Mouse (Mus musculus) midbrain, embryonic 13.5 days (tissue): ENCODE results near the gene Olfr617. TPM values are rescaled to one million over a fixed set of nuclear protein-coding genes. Genes with fewer than 3 reads are reported as not detected.
"Not testable (repeated sequence)": the region's sequence is repeated elsewhere in the genome, so short reads cannot be mapped to it uniquely, and the experiment has no call there.

Experiments
- ATAC-seq: fragments of 200-750 bp; cut with Nextera tagmentation; 2 replicates; pipeline ENCODE4 v1.8.0; 2017; ENCODE audit warnings: mild to moderate bottlenecking, moderate TSS enrichment, moderate library complexity
- H3K27ac ChIP-seq: fragments of 300-500 bp; sonication (generic); 2 replicates; pipeline ENCODE4 v1.5.1; 2015; ENCODE audit warnings: inconsistent platforms, mild to moderate bottlenecking, moderate library complexity
- H3K27me3 ChIP-seq: fragments of 300-500 bp; sonication (generic); 2 replicates; pipeline ENCODE4 v1.6.1; 2015; ENCODE audit warnings: mild to moderate bottlenecking, inconsistent platforms
- H3K36me3 ChIP-seq: fragments of 300-500 bp; sonication (generic); 2 replicates; pipeline ENCODE4 v1.6.1; 2015; ENCODE audit warnings: mild to moderate bottlenecking, inconsistent platforms
- H3K4me1 ChIP-seq: fragments of 300-500 bp; sonication (generic); replicated peaks from 2 replicates; pipeline ENCODE4 v1.6.1; 2015; ENCODE audit warnings: inconsistent platforms
- H3K4me2 ChIP-seq: fragments of 300-500 bp; sonication (generic); replicated peaks from 2 replicates; pipeline ENCODE4 v1.6.1; 2015; ENCODE audit warnings: moderate library complexity, mild to moderate bottlenecking, inconsistent platforms
- H3K4me3 ChIP-seq: fragments of 300-500 bp; sonication (generic); replicated peaks from 2 replicates; pipeline ENCODE4 v1.5.1; 2015; ENCODE audit warnings: mild to moderate bottlenecking, inconsistent platforms
- H3K9ac ChIP-seq: fragments of 300-500 bp; sonication (generic); replicated peaks from 2 replicates; pipeline ENCODE4 v1.6.1; 2015; ENCODE audit warnings: mild to moderate bottlenecking, inconsistent platforms
- H3K9me3 ChIP-seq: fragments of 300-500 bp; sonication (generic); 2 replicates; pipeline ENCODE4 v1.6.1; 2016; ENCODE audit warnings: mild to moderate bottlenecking, inconsistent platforms
- WGBS: fragments of 180-500 bp; shearing (Covaris S2); methylation state at CpG from one replicate; pipeline ENCODE4 v1.1.7; 2015; 5-methylcytosine and 5-hydroxymethylcytosine counted together
- microRNA-seq: library from miRNA; unstranded; fragments of <30 nt; microRNA quantifications from one replicate; pipeline ENCODE4, GENCODE M21; 2016
- polyA plus RNA-seq: library from polyadenylated mRNA; unstranded; fragments of >200 nt; fragmentation: Nextera tagmentation; extraction: Ambion mirVana; gene quantifications from 2 replicates; pipeline ENCODE4 v1.2.1, GENCODE M21; 2015

Gene Olfr617
- not detected in 2 replicates for polyA plus RNA-seq

DNA sequence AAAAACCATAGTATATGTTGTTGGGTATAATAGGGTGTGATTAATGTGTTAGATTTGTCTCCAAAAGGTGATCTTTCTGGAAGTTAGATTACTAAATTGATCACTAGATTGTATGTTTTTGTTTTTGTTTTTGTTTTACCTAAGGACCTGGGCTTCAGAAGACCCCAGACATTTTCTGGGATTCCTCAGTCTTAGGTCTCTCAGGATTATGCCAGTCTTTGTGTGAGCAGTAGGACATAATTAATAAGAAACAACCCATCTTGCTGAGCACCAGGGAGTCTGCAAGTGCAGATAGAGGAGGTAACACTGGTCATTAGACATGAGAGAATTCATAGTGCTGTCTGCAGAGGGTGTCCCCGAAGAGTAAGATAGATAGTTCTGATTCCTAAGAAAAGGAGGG is at the start of gene Olfr617:
Gene Olfr617 (plus strand): TSS at position 301 of the 400 bp plus-strand sequence.
- Histone ChIP-seq H3K4me1 (no peaks in the 10 kb centered on the region), H3K4me3 (no peak within 1 kb of the TSS), H3K27me3 (no peaks in the 10 kb centered on the region), H3K9ac (no peak within 1 kb of the TSS), H3K9me3 (no peaks in the 10 kb centered on the region), H3K36me3 (no peaks in the 10 kb centered on the region), H3K27ac (no peak within 1 kb of the TSS), H3K4me2 (no peak within 1 kb of the TSS)
- no peak for ATAC-seq
- WGBS = 84% methylated on average over 1 of the region's 1 CpGs

DNA sequence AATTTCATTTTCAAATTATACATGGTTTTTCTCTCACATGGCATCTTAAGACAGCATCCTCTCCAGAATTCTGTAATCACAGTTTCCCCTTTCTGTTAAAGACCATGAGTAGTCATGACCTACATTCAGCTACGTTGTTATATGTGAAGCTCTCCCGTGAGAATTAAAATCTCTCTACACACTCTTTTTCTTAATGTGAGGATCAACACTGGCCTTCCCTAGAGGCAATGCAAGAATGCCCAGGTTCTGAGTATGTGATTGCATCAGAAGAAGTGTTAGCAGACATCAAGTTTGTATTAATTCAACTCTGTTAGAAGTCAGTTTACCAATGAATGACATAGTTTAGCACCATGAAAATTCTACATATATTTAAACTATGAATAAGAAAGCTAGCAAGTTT is 30.2 kb upstream of the Olfr617 start, which contains the start of gene Olfr612:
Gene Olfr612 (minus strand): TSS at position 101 of the 400 bp plus-strand sequence.
- not testable (repeated sequence) for H3K4me2 ChIP-seq, H3K36me3 ChIP-seq, H3K4me1 ChIP-seq, H3K27me3 ChIP-seq, ATAC-seq, H3K9me3 ChIP-seq, H3K9ac ChIP-seq, H3K27ac ChIP-seq, H3K4me3 ChIP-seq
- 85% methylated on average over 2 of the region's 2 CpGs for WGBS

DNA sequence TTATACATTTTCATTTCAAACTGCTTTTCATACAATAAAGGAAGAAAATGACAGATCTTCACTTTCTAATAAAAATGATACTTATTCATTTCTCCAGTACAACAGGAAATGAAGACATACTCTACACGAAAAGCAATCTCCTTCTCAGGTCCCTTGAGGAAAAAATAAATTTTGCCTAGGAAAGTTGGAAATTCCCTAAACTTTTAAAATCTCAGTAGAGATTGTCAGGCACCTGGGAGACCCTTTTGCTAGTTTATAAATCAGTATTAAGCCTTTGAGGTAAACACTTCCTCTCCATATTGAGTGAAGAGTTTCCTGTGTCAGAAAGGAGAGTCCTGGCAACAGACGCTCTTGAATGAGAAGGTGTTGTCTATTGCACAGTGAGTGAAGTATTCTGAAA is 25.1 kb upstream of the Olfr617 start, which contains the start of gene Olfr613:
Gene Olfr613 (plus strand): TSS at position 301 of the 400 bp plus-strand sequence.
- Histone ChIP-seq H3K4me2 (no peak within 1 kb of the TSS), H3K36me3 (no peaks in the 10 kb centered on the region), H3K27me3 (no peaks in the 10 kb centered on the region), H3K4me3 (no peak within 1 kb of the TSS), H3K9ac (no peak within 1 kb of the TSS), H3K27ac (no peak within 1 kb of the TSS), H3K9me3 (no peaks in the 10 kb centered on the region), H3K4me1 (no peaks in the 10 kb centered on the region)
- WGBS = 94% methylated on average over 2 of the region's 2 CpGs
- no peak for ATAC-seq

DNA sequence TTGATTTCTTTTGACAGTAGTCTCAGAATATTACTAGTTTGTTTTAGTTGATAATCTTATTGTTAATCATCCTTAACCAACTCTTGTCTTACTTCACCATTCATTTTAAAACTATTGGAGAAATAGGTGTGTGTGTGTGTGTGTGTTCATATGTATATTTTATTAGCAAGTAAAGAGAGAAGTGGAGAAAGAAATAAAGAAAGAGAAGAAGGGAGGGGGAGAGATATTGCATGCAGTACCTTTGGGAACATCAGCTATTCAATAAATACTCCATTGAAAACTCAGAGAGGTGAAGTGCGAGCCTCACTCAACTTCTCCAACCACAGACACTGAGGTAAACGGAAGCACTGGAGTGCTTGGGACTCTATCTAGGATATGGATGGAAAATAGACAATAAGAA is 17.1 kb upstream of the Olfr617 start, which contains the start of gene Olfr615:
Gene Olfr615 (plus strand): TSS at position 301 of the 400 bp plus-strand sequence.
- no peak within 1 kb of the TSS for H3K27ac ChIP-seq
- H3K9ac ChIP-seq = no peak within 1 kb of the TSS
- H3K4me1 ChIP-seq = no peaks in the 10 kb centered on the region
- no peak within 1 kb of the TSS for H3K4me2 ChIP-seq
- H3K9me3 ChIP-seq = no peaks in the 10 kb centered on the region
- ATAC-seq = no peak
- no peak within 1 kb of the TSS for H3K4me3 ChIP-seq
- 89% methylated on average over 2 of the region's 2 CpGs for WGBS
- no peaks in the 10 kb centered on the region for H3K36me3 ChIP-seq
- no peaks in the 10 kb centered on the region for H3K27me3 ChIP-seq

DNA sequence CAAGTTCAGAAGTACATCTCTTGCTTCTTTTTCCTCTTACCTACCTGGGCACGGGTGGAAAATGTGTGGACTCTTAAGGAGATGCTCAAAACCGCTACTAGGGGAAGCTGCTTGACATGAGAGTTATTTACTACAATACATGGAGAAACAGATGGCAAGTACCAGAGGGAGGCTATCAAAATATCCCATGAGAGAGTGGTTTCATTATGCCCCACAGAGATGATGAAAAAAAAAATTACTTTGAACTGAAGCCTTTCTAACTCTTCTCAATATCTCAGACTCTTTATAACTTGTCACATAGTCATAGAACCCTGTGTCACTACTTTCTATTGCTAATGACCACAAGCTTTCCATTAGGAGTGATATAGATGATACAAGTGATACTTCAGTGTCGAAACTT is 3.8 kb upstream of the Olfr617 start, which contains the start of gene Olfr616:
Gene Olfr616 (minus strand): TSS at position 101 of the 400 bp plus-strand sequence.
- Histone ChIP-seq H3K4me2 (no peak within 1 kb of the TSS), H3K4me3 (no peak within 1 kb of the TSS), H3K27ac (no peak within 1 kb of the TSS), H3K36me3 (no peaks in the 10 kb centered on the region), H3K9me3 (no peaks in the 10 kb centered on the region), H3K27me3 (no peaks in the 10 kb centered on the region), H3K9ac (no peak within 1 kb of the TSS), H3K4me1 (no peaks in the 10 kb centered on the region)
- 86% methylated on average over 3 of the region's 3 CpGs for WGBS
- no peak for ATAC-seq

DNA sequence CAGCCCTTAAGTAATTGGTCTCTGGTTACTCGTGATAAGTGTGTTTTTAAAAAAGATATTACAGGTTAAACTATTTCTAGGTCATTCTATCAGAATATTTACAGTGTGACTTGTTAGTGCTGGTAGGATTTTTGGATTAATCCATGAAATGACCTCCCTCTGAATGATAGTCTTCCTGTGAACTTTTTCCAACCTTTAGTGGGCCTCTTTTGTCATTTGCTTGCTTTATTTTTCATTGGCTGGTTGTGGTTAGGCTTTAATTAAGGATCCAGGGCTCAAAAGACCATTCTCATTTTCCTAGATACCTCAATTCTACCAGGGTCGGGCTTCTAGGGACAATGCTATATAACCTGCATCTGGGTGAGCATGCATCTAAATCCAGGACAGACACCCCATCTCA is 16.9 kb downstream of the Olfr617 start, which contains the start of gene Olfr618:
Gene Olfr618 (plus strand): TSS at position 301 of the 400 bp plus-strand sequence.
- H3K9ac ChIP-seq = no peak within 1 kb of the TSS
- H3K4me2 ChIP-seq = no peak within 1 kb of the TSS
- no peaks in the 10 kb centered on the region for H3K4me1 ChIP-seq
- no peak within 1 kb of the TSS for H3K27ac ChIP-seq
- H3K9me3 ChIP-seq = no peaks in the 10 kb centered on the region
- H3K4me3 ChIP-seq = no peak within 1 kb of the TSS
- H3K27me3 ChIP-seq = no peaks in the 10 kb centered on the region
- 59% methylated on average over 2 of the region's 2 CpGs for WGBS
- no peak for ATAC-seq
- H3K36me3 ChIP-seq = no peaks in the 10 kb centered on the region

DNA sequence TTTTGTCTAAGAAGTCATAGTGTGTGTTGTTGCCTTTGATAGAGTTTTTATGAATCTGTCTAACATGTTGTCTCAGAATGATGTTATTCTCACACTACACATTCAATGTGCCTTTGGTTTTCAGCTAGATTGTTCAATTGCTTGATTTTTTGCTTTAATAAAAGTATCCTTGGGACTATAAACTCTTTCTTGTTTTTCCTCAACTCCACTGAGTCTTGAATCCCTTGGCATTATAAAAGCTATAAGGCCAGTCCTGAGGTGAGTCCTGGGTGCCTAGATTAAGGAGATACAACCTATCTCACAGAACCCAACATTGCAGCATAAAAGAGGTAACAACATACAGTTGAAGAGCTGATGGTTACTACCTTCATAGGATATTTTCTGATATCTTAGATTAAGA is 27.4 kb downstream of the Olfr617 start, which contains the start of gene Olfr619:
Gene Olfr619 (plus strand): TSS at position 301 of the 400 bp plus-strand sequence.
- Histone ChIP-seq H3K9ac (no peak within 1 kb of the TSS), H3K36me3 (no peaks in the 10 kb centered on the region), H3K9me3 (no peaks in the 10 kb centered on the region), H3K27ac (no peak within 1 kb of the TSS), H3K4me3 (no peak within 1 kb of the TSS), H3K4me1 (no peaks in the 10 kb centered on the region), H3K4me2 (no peak within 1 kb of the TSS), H3K27me3 (no peaks in the 10 kb centered on the region)
- no peak for ATAC-seq

DNA sequence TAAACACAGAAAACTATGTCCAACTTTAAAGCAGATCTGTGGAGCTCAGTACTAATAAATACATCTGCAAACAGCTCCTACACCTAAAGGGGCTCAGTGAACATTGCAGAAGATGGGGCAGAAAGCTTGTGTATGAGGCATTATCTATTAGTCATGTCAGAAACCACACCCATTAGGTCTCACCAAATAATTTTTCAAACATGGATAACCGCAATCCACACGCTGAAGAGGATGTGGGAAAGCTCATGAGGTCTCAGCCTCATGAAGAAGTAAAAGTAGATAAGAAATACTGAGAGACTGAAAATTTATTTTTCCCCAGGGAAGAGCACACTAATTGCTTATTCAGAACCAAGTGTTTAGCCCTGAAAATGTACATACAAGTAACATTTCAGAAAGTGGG is 34.6 kb downstream of the Olfr617 start:
- 86% methylated on average over 2 of the region's 2 CpGs for WGBS
- no peaks in the 10 kb centered on the region for H3K27me3 ChIP-seq
- no peak overlapping the region for H3K27ac ChIP-seq
- H3K4me1 ChIP-seq = no peaks in the 10 kb centered on the region
- no peak for ATAC-seq
- no peak overlapping the region for H3K9ac ChIP-seq
- no peaks in the 10 kb centered on the region for H3K36me3 ChIP-seq
- no peak overlapping the region for H3K4me2 ChIP-seq
- H3K9me3 ChIP-seq = no peaks in the 10 kb centered on the region
- H3K4me3 ChIP-seq = no peak overlapping the region

DNA sequence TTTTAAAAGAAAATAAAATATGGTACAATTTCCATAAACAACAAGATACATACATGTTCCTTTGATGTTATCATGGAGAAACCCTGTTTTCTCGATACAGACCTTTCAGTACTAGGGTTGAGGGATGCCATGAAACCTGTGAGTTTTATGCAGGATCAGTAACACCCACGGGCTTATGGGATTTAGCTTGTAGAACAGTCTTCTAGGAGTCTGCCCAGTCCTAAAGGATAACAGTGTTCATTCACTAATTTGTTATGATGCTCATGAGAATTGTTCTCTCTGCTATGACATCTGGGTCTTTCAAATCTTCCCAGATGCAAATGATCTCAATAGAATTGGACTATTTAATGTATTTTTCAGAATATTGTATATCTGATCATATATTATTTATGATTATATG is 39.6 kb downstream of the Olfr617 start, which contains the start of gene Olfr620:
Gene Olfr620 (minus strand): TSS at position 101 of the 400 bp plus-strand sequence.
- no peaks in the 10 kb centered on the region for H3K36me3 ChIP-seq
- ATAC-seq = no peak

More for the DNA sequence above, 39.6 kb downstream of the Olfr617 start, which contains the start of gene Olfr620:
- no peaks in the 10 kb centered on the region for H3K27me3 ChIP-seq
- WGBS = 78% methylated on average over 2 of the region's 2 CpGs
- no peaks in the 10 kb centered on the region for H3K9me3 ChIP-seq
- H3K9ac ChIP-seq = no peak within 1 kb of the TSS
- H3K4me1 ChIP-seq = no peaks in the 10 kb centered on the region
- no peak within 1 kb of the TSS for H3K4me3 ChIP-seq
- no peak within 1 kb of the TSS for H3K27ac ChIP-seq
- no peak within 1 kb of the TSS for H3K4me2 ChIP-seq

Small RNA genes within 50 kb of the gene (microRNA-seq; reads per million reads assigned to microRNA genes)
- gene Gm26506 = not detected

Other genes with a start within 250 kb of the Olfr617 start
- gene Olfr598, start 249.5 kb upstream of the Olfr617 start, polyA plus RNA-seq = not detected in 2 replicates
- gene Olfr599, start 237.1 kb upstream of the Olfr617 start, polyA plus RNA-seq = not detected in 2 replicates
- not detected in 2 replicates for gene Olfr600, start 223.4 kb upstream of the Olfr617 start, polyA plus RNA-seq
- not detected in 2 replicates for gene Olfr601, start 210.4 kb upstream of the Olfr617 start, polyA plus RNA-seq
- gene Olfr603, start 186.9 kb upstream of the Olfr617 start, polyA plus RNA-seq = not detected in 2 replicates
- gene Usp17lc, start 158.0 kb upstream of the Olfr617 start, polyA plus RNA-seq = not detected in 2 replicates
- not detected in 2 replicates for gene Olfr605, start 127.6 kb upstream of the Olfr617 start, polyA plus RNA-seq
- not detected in 2 replicates for gene Olfr606, start 124.0 kb upstream of the Olfr617 start, polyA plus RNA-seq
- gene Olfr607, start 108.9 kb upstream of the Olfr617 start, polyA plus RNA-seq = not detected in 2 replicates
- gene Olfr608, start 103.2 kb upstream of the Olfr617 start, polyA plus RNA-seq = not detected in 2 replicates
- not detected in 2 replicates for gene Olfr609, start 75.0 kb upstream of the Olfr617 start, polyA plus RNA-seq
- gene Olfr610, start 60.9 kb upstream of the Olfr617 start, polyA plus RNA-seq = not detected in 2 replicates
- gene Olfr611, start 52.2 kb upstream of the Olfr617 start, polyA plus RNA-seq = not detected in 2 replicates
- not detected in 2 replicates for gene Olfr612, start 30.3 kb upstream of the Olfr617 start, polyA plus RNA-seq
- gene Olfr613, start 25.0 kb upstream of the Olfr617 start, polyA plus RNA-seq = not detected in 2 replicates
- not detected in 2 replicates for gene Olfr615, start 17.0 kb upstream of the Olfr617 start, polyA plus RNA-seq
- gene Olfr616, start 3.9 kb upstream of the Olfr617 start, polyA plus RNA-seq = not detected in 2 replicates
- gene Olfr618, start 17.0 kb downstream of the Olfr617 start, polyA plus RNA-seq = not detected in 2 replicates
- gene Olfr619, start 27.5 kb downstream of the Olfr617 start, polyA plus RNA-seq = not detected in 2 replicates
- not detected in 2 replicates for gene Olfr620, start 39.5 kb downstream of the Olfr617 start, polyA plus RNA-seq
- gene Olfr622, start 69.6 kb downstream of the Olfr617 start, polyA plus RNA-seq = not detected in 2 replicates
- not detected in 2 replicates for gene Olfr623, start 90.6 kb downstream of the Olfr617 start, polyA plus RNA-seq
- 0.04 TPM in 2 replicates for gene Olfr624, start 98.1 kb downstream of the Olfr617 start, polyA plus RNA-seq
- not detected in 2 replicates for gene Olfr625-ps1, start 109.7 kb downstream of the Olfr617 start, polyA plus RNA-seq
- not detected in 2 replicates for gene Olfr243, start 141.6 kb downstream of the Olfr617 start, polyA plus RNA-seq
- not detected in 2 replicates for gene Olfr628, start 157.3 kb downstream of the Olfr617 start, polyA plus RNA-seq
- not detected in 2 replicates for gene Olfr629, start 171.9 kb downstream of the Olfr617 start, polyA plus RNA-seq
- gene Olfr630, start 184.3 kb downstream of the Olfr617 start, polyA plus RNA-seq = not detected in 2 replicates
- gene Olfr69, start 198.5 kb downstream of the Olfr617 start, polyA plus RNA-seq = not detected in 2 replicates
- not detected in 2 replicates for gene Olfr68, start 206.6 kb downstream of the Olfr617 start, polyA plus RNA-seq
- gene Olfr67, start 218.8 kb downstream of the Olfr617 start, polyA plus RNA-seq = not detected in 2 replicates
- 1,031 and 1,160 TPM in 2 replicates for gene Hbb-bt, start 240.9 kb downstream of the Olfr617 start, polyA plus RNA-seq